Comparison of ENCODE assay signal across 11 mouse cellular contexts in genomic region chr4:110799902-110800301, GRCm38 (mm10).
A peak's percentile ranks its signal among the peaks of the same experiment; 100 is the strongest.
DNase-seq lines count a peak whose midpoint lies in the region; ATAC-seq and TF ChIP-seq lines count a peak whose summit lies in the region.
"Had no signal": no experiment of that assay in that cellular context is flagged by ENCODE, and none has a peak within 500 bp of the region (broad histone marks: within the 10 kb centered on the region; RNA-seq: fewer than 3 reads in every experiment).

No protein-coding gene starts in this region.

- no peaks in the 10 kb centered on the region for H3K36me3 ChIP-seq in hindbrain, postnatal 0 days (ENCODE audit: insufficient read depth, low read length)
- H3K36me3 ChIP-seq in hindbrain, embryonic 12.5 days, result no peaks in the 10 kb centered on the region
- no peaks in the 10 kb centered on the region for H3K36me3 ChIP-seq in thymus, adult 2 months (ENCODE audit: control insufficient read depth, insufficient read depth, low read length)
- no peaks in the 10 kb centered on the region for H3K36me3 ChIP-seq in liver, embryonic 12.5 days
- H3K36me3 ChIP-seq: G1E had no signal

- intact Hi-C loops in left cerebral cortex, adult 2 months (cut with DNase I), result no loop called here

- H3K4me2 ChIP-seq in hindbrain, postnatal 0 days (ENCODE audit: low read depth, low read length), result no peak overlapping the region
- no peak overlapping the region for H3K4me2 ChIP-seq in hindbrain, embryonic 12.5 days (replicated peaks)
- no peak overlapping the region for H3K4me2 ChIP-seq in liver, embryonic 12.5 days

- H3K9me3 ChIP-seq in hindbrain, postnatal 0 days (ENCODE audit: low read length), result no peaks in the 10 kb centered on the region
- no peaks in the 10 kb centered on the region for H3K9me3 ChIP-seq in hindbrain, embryonic 12.5 days (replicated peaks)
- H3K9me3 ChIP-seq in liver, embryonic 12.5 days (replicated peaks), result no peaks in the 10 kb centered on the region

- H3K4me3 ChIP-seq in hindbrain, postnatal 0 days (ENCODE audit: low read length), result no peak overlapping the region
- no peak overlapping the region for H3K4me3 ChIP-seq in hindbrain, embryonic 12.5 days
- H3K4me3 ChIP-seq in left cerebral cortex, adult 2 months, result no peak overlapping the region
- no peak overlapping the region for H3K4me3 ChIP-seq in thymus, adult 2 months (ENCODE audit: control insufficient read depth, insufficient read depth, low read length)
- H3K4me3 ChIP-seq in liver, embryonic 12.5 days, result no peak overlapping the region

- H3K4me1 ChIP-seq in hindbrain, postnatal 0 days (ENCODE audit: insufficient read depth, low read length), result no peaks in the 10 kb centered on the region
- H3K4me1 ChIP-seq in hindbrain, embryonic 12.5 days, result no peaks in the 10 kb centered on the region
- H3K4me1 ChIP-seq in thymus, adult 2 months (replicated peaks; ENCODE audit: control insufficient read depth, insufficient read depth, low read length), result no peaks in the 10 kb centered on the region
- no peaks in the 10 kb centered on the region for H3K4me1 ChIP-seq in liver, embryonic 12.5 days

- WGBS in hindbrain, postnatal 0 days, result 78% methylated on average over 4 of the region's 4 CpGs
- 84% methylated on average over 4 of the region's 4 CpGs for WGBS in hindbrain, embryonic 12.5 days
- 87% methylated on average over 4 of the region's 4 CpGs for WGBS in thymus, adult 2 months
- 76% methylated on average over 4 of the region's 4 CpGs for WGBS in liver, embryonic 12.5 days (ENCODE audit: insufficient replicate concordance)

- TF ChIP-seq CTCF in hindbrain, postnatal 0 days (IDR thresholded peaks at IDR 0.05; ENCODE audit: low read depth), result no peak
- TF ChIP-seq CTCF in left cerebral cortex, adult 2 months (IDR thresholded peaks at IDR 0.05), result no peak
- no peak for TF ChIP-seq CTCF in thymus, adult 2 months (IDR thresholded peaks at IDR 0.05; ENCODE audit: borderline replicate concordance, control insufficient read depth, extremely low read depth, insufficient read depth, low read length, poor library complexity)

- no peak for TF ChIP-seq POLR2A in thymus, adult 2 months (IDR thresholded peaks at IDR 0.05; ENCODE audit: control insufficient read depth, extremely low read depth, insufficient read depth, low read length, poor library complexity)

- ATAC-seq in hindbrain, postnatal 0 days, result no peak
- ATAC-seq in hindbrain, embryonic 12.5 days (ENCODE audit: low FRiP score), result no peak
- no peak for ATAC-seq in megakaryocyte-erythroid progenitor cell, adult 5-6 weeks (replicated peaks; ENCODE audit: low FRiP score, low TSS enrichment, poor library complexity, severe bottlenecking)
- ATAC-seq in liver, embryonic 12.5 days, result no peak

- no peak overlapping the region for H3K27ac ChIP-seq in hindbrain, postnatal 0 days
- H3K27ac ChIP-seq in hindbrain, embryonic 12.5 days, result no peak overlapping the region
- H3K27ac ChIP-seq in left cerebral cortex, adult 2 months, result no peak overlapping the region
- H3K27ac ChIP-seq in thymus, adult 2 months (ENCODE audit: control insufficient read depth, insufficient read depth, low read length), result no peak overlapping the region
- no peak overlapping the region for H3K27ac ChIP-seq in liver, embryonic 12.5 days

- DNase-seq in hindbrain, postnatal 0 days (ENCODE audit: low spot score), result peak; percentile 10
- DNase-seq in layer of hippocampus, adult 18-20 months (ENCODE audit: low spot score in 2 of 2), result peak; percentile 6 to 70
- DNase-seq in left cerebral cortex, adult 2 months (ENCODE audit: extremely low spot score in 1 of 2, low spot score in 2 of 2), result peak; percentile 43 to 58
- DNase-seq in right cerebral cortex, postnatal 14 days, result peak; percentile 73
- no peak for DNase-seq in thymus, adult 2 months
- DNase-seq: adrenal gland, postnatal 14 days; gastrocnemius, postnatal 25 days had no signal

- no peaks in the 10 kb centered on the region for H3K27me3 ChIP-seq in hindbrain, postnatal 0 days (ENCODE audit: insufficient read depth, low read length)
- H3K27me3 ChIP-seq in hindbrain, embryonic 12.5 days, result no peaks in the 10 kb centered on the region
- H3K27me3 ChIP-seq in thymus, adult 2 months (ENCODE audit: control insufficient read depth, insufficient read depth, low read length), result no peaks in the 10 kb centered on the region
- H3K27me3 ChIP-seq in liver, embryonic 12.5 days (replicated peaks), result no peaks in the 10 kb centered on the region

- H3K9ac ChIP-seq in hindbrain, postnatal 0 days (replicated peaks; ENCODE audit: low read length), result no peak overlapping the region
- no peak overlapping the region for H3K9ac ChIP-seq in hindbrain, embryonic 12.5 days
- no peak overlapping the region for H3K9ac ChIP-seq in liver, embryonic 12.5 days
